Mouse (Mus musculus) testis, adult 2 months (tissue): Measurements from ENCODE around the gene Tmem143. TPM values are rescaled to one million over a fixed set of nuclear protein-coding genes. Genes with fewer than 3 reads are reported as not detected.

ENCODE experiments used
- H3K27ac ChIP-seq: fragments of 200-500 bp; 2 replicates; pipeline ENCODE4 v1.5.1; 2012; ENCODE audit warnings: low read depth, low read length; ENCODE audit not compliant: control insufficient read depth, insufficient read depth
- H3K27me3 ChIP-seq: fragments of 200-500 bp; 2 replicates; pipeline ENCODE4 v1.6.1; 2012; ENCODE audit warnings: mild to moderate bottlenecking, low read length, moderate library complexity; ENCODE audit not compliant: control insufficient read depth, insufficient read depth
- H3K36me3 ChIP-seq: fragments of 200-500 bp; 2 replicates; pipeline ENCODE4 v1.6.1; 2012; ENCODE audit warnings: mild to moderate bottlenecking, low read length; ENCODE audit not compliant: control insufficient read depth, insufficient read depth
- H3K4me1 ChIP-seq: fragments of 200-500 bp; 2 replicates; pipeline ENCODE4 v1.6.1; 2012; ENCODE audit warnings: low read length; ENCODE audit not compliant: control insufficient read depth, insufficient read depth
- H3K4me3 ChIP-seq: fragments of 200-500 bp; 2 replicates; pipeline ENCODE4 v1.5.1; 2012; ENCODE audit warnings: low read depth, mild to moderate bottlenecking, low read length, moderate library complexity, mixed read lengths; ENCODE audit not compliant: control insufficient read depth
- CTCF ChIP-seq: fragments of 200-500 bp; IDR thresholded peaks from 2 replicates; pipeline ENCODE4 v1.5.1; 2012; ENCODE audit warnings: low read depth, mild to moderate bottlenecking, inconsistent platforms, low read length, moderate library complexity; ENCODE audit not compliant: control insufficient read depth, insufficient read depth, insufficient replicate concordance
- POLR2A ChIP-seq: fragments of 200-500 bp; IDR thresholded peaks from 2 replicates; pipeline ENCODE4 v1.6.1; 2012; ENCODE audit warnings: low read depth, mild to moderate bottlenecking, inconsistent platforms, low read length, moderate library complexity; ENCODE audit not compliant: control insufficient read depth
- polyA plus RNA-seq: library from polyadenylated mRNA; depleted of rRNA; stranded (reverse); fragments of >200 nt; gene quantifications from 2 replicates; pipeline ENCODE4 v1.2.3, GENCODE M21; 2012; rRNA removed

Tmem143 gene
- polyA plus RNA-seq, 1 experiment, result 8.1 TPM

DNA sequence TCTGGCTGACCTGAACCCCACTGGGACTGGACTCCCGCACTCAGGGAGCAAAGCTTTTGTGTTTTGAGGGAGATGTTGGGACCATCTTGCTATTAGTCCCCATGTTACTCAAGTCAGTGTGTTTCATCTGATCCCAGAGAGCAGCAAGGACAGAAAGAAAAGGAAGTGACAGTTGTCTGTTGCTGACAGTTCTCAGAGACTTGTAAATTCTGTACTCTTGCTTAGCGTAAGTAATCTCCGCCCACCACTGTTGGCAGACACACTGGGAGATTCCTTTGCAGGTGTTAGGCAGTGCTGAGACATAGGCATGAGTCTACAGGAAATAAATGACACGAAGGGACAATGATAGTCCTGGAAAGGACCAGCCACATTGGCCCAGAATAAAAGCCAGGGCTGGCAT is 59.9 kb downstream of the Tmem143 start:
- TF ChIP-seq POLR2A (no peak), CTCF (no peak)
- no peaks in the 10 kb centered on the region for H3K27me3 ChIP-seq

More for the DNA sequence above, 59.9 kb downstream of the Tmem143 start:
- H3K4me1 ChIP-seq, result peaks cover 2% of the 10 kb centered on the region; the same call in 1 of the 2 replicates
- no peak overlapping the region for H3K27ac ChIP-seq
- no peak overlapping the region for H3K4me3 ChIP-seq
- no peaks in the 10 kb centered on the region for H3K36me3 ChIP-seq

Other genes with a start within 250 kb of the Tmem143 start
- gene Fut2, start 230.5 kb upstream of the Tmem143 start, polyA plus RNA-seq, result 0.37 and 0.42 TPM in 2 replicates
- gene Ntn5, start 212.9 kb upstream of the Tmem143 start, polyA plus RNA-seq, result 6.5 and 10.8 TPM in 2 replicates
- 61.0 and 71.6 TPM in 2 replicates for gene Sec1, start 202.5 kb upstream of the Tmem143 start, polyA plus RNA-seq
- 2.3 and 3.3 TPM in 2 replicates for gene Car11, start 197.1 kb upstream of the Tmem143 start, polyA plus RNA-seq
- 11.2 and 12.9 TPM in 2 replicates for gene Dbp, start 191.9 kb upstream of the Tmem143 start, polyA plus RNA-seq
- gene Rpl18, start 181.5 kb upstream of the Tmem143 start, polyA plus RNA-seq, result 517 and 652 TPM in 2 replicates
- gene Sphk2, start 178.9 kb upstream of the Tmem143 start, polyA plus RNA-seq, result 33.4 and 34.6 TPM in 2 replicates
- 145 and 176 TPM in 2 replicates for gene Fam83e, start 175.7 kb upstream of the Tmem143 start, polyA plus RNA-seq
- 589 and 614 TPM in 2 replicates for gene Spaca4, start 171.1 kb upstream of the Tmem143 start, polyA plus RNA-seq
- gene Lmtk3, start 113.2 kb upstream of the Tmem143 start, polyA plus RNA-seq, result 23.1 and 26.1 TPM in 2 replicates
- gene Sult2b1, start 112.3 kb upstream of the Tmem143 start, polyA plus RNA-seq, result 8.8 and 9.5 TPM in 2 replicates
- gene Cyth2, start 82.4 kb upstream of the Tmem143 start, polyA plus RNA-seq, result 149 and 166 TPM in 2 replicates
- 0.06 and 0.11 TPM in 2 replicates for gene Kcnj14, start 72.2 kb upstream of the Tmem143 start, polyA plus RNA-seq
- gene Grwd1, start 66.0 kb upstream of the Tmem143 start, polyA plus RNA-seq, result 11.2 and 12.1 TPM in 2 replicates
- gene Kdelr1, start 24.2 kb upstream of the Tmem143 start, polyA plus RNA-seq, result 67.4 and 82.4 TPM in 2 replicates
- 21.1 and 22.3 TPM in 2 replicates for gene Grin2d, start 18.6 kb upstream of the Tmem143 start, polyA plus RNA-seq
- gene Syngr4, start 227 bp upstream of the Tmem143 start, polyA plus RNA-seq, result 758 and 764 TPM in 2 replicates
- 80.7 and 85.0 TPM in 2 replicates for gene Emp3, start 24.5 kb downstream of the Tmem143 start, polyA plus RNA-seq
- 19.7 and 26.2 TPM in 2 replicates for gene Ccdc114, start 27.1 kb downstream of the Tmem143 start, polyA plus RNA-seq
- 0.67 and 1.0 TPM in 2 replicates for gene Abcc6, start 133.4 kb downstream of the Tmem143 start, polyA plus RNA-seq
- 48.7 and 49.8 TPM in 2 replicates for gene Nomo1, start 136.8 kb downstream of the Tmem143 start, polyA plus RNA-seq
- 1.3 and 1.7 TPM in 2 replicates for gene Kcnj11, start 203.8 kb downstream of the Tmem143 start, polyA plus RNA-seq